Mouse (Mus musculus) CH12.LX (cell line): Measurements from ENCODE around the gene Slc6a5. TPM values are rescaled to one million over a fixed set of nuclear protein-coding genes. Genes with fewer than 3 reads are reported as not detected.

ENCODE experiments used
- DNase-seq: peaks from one replicate; pipeline ENCODE4 v3.0.0-alpha.2; 2013; ENCODE audit errors: extremely low read depth
- H3K27ac ChIP-seq: 2 replicates; pipeline ENCODE4 v1.5.1; 2012; ENCODE audit warnings: low read depth, mild to moderate bottlenecking, control low read depth, moderate library complexity; ENCODE audit not compliant: insufficient read depth
- H3K27me3 ChIP-seq: replicated peaks from 2 replicates; pipeline ENCODE3; 2012; ENCODE audit warnings: inconsistent platforms
- H3K36me3 ChIP-seq, 2 experiments: replicated peaks in 1 of 2; 2 replicates each; pipeline versions ENCODE3 to v1.6.1; 2012; ENCODE audit warnings: inconsistent platforms in 1 of 2, low read length in 1 of 2, mild to moderate bottlenecking in 1 of 2, mixed read lengths in 1 of 2, moderate library complexity in 1 of 2; ENCODE audit not compliant: control insufficient read depth in 1 of 2, insufficient read depth in 1 of 2
- H3K4me1 ChIP-seq, 2 experiments: 2 replicates each; pipeline ENCODE4 v1.6.1; 2012; ENCODE audit warnings: inconsistent platforms in 1 of 2, moderate library complexity in 1 of 2; ENCODE audit not compliant: insufficient read depth in 2 of 2, control insufficient read depth in 1 of 2
- H3K4me2 ChIP-seq: 2 replicates; pipeline ENCODE4 v1.6.1; 2012; ENCODE audit warnings: low read depth, mild to moderate bottlenecking, control low read depth; ENCODE audit not compliant: poor library complexity, insufficient read depth, severe bottlenecking
- H3K4me3 ChIP-seq, 3 experiments: fragments of 150-350 bp in 1 of 3; sonication (generic) in 1 of 3; replicated peaks in 1 of 3; 2 replicates each; pipeline versions ENCODE3 to v1.5.1; 2011 to 2012; ENCODE audit warnings: low read depth in 2 of 3, low read length in 2 of 3, mild to moderate bottlenecking in 2 of 3, moderate library complexity in 2 of 3, control low read depth in 1 of 3, improper control_type of control experiment in 1 of 3, inconsistent platforms in 1 of 3, mixed read lengths in 1 of 3; ENCODE audit not compliant: poor library complexity in 1 of 3
- H3K79me2 ChIP-seq: replicated peaks from 2 replicates; pipeline ENCODE4 v1.6.1; 2012; ENCODE audit warnings: mild to moderate bottlenecking, moderate library complexity; ENCODE audit not compliant: control insufficient read depth, poor library complexity, insufficient read depth, severe bottlenecking; ENCODE audit errors: extremely low read depth
- H3K9ac ChIP-seq: 2 replicates; pipeline ENCODE4 v1.6.1; 2012; ENCODE audit warnings: low read depth, mild to moderate bottlenecking, control low read depth, moderate library complexity; ENCODE audit not compliant: insufficient read depth
- H3K9me3 ChIP-seq: replicated peaks from 2 replicates; pipeline ENCODE3; 2012; ENCODE audit warnings: low read length, inconsistent platforms, mixed read lengths
- CHD1 ChIP-seq: IDR thresholded peaks from 2 replicates; pipeline ENCODE4 v1.6.1; 2012; ENCODE audit warnings: low read depth, low read length, improper control_type of control experiment, inconsistent platforms
- CHD2 ChIP-seq: IDR thresholded peaks from 2 replicates; pipeline ENCODE4 v1.6.1; 2011; ENCODE audit warnings: low read length, improper control_type of control experiment
- CTCF ChIP-seq, 2 experiments: IDR thresholded peaks in 1 of 2; conservative IDR thresholded peaks in 1 of 2; 2 replicates each; pipeline ENCODE4 v1.5.1; 2011 to 2012; ENCODE audit warnings: low read depth in 2 of 2, low read length in 2 of 2, improper control_type of control experiment in 1 of 2, inconsistent platforms in 1 of 2, mild to moderate bottlenecking in 1 of 2, moderate library complexity in 1 of 2
- E2F4 ChIP-seq: IDR thresholded peaks from 2 replicates; pipeline ENCODE4 v1.6.1; 2011; ENCODE audit warnings: low read depth, low read length, improper control_type of control experiment; ENCODE audit not compliant: insufficient replicate concordance
- ELF1 ChIP-seq: IDR thresholded peaks from 2 replicates; pipeline ENCODE4 v1.6.1; 2014; ENCODE audit warnings: low read depth, mild to moderate bottlenecking, inconsistent platforms, low read length, improper control_type of control experiment
- EP300 ChIP-seq: IDR thresholded peaks from 2 replicates; pipeline ENCODE4 v1.6.1; 2011; ENCODE audit warnings: low read length, improper control_type of control experiment
- ETS1 ChIP-seq: conservative IDR thresholded peaks from 2 replicates; pipeline ENCODE4 v1.6.1; 2012; ENCODE audit warnings: low read depth, mild to moderate bottlenecking, inconsistent platforms, low read length, improper control_type of control experiment, moderate library complexity
- GABPA ChIP-seq: IDR thresholded peaks from 2 replicates; pipeline ENCODE4 v1.6.1; 2012; ENCODE audit warnings: low read depth, low read length, improper control_type of control experiment, inconsistent platforms; ENCODE audit not compliant: insufficient replicate concordance
- HCFC1 ChIP-seq: IDR thresholded peaks from 2 replicates; pipeline ENCODE4 v1.6.1; 2012; ENCODE audit warnings: low read depth, mild to moderate bottlenecking, inconsistent platforms, low read length, improper control_type of control experiment
- JUN ChIP-seq: IDR thresholded peaks from 2 replicates; pipeline ENCODE4 v1.6.1; 2011; ENCODE audit warnings: low read depth, mild to moderate bottlenecking, low read length, improper control_type of control experiment, moderate library complexity; ENCODE audit not compliant: insufficient read depth
- JUND ChIP-seq: conservative IDR thresholded peaks from 2 replicates; pipeline ENCODE4 v1.6.1; 2011; ENCODE audit warnings: low read depth, low read length, improper control_type of control experiment
- KAT2A ChIP-seq: IDR thresholded peaks from 2 replicates; pipeline ENCODE4 v1.6.1; 2012; ENCODE audit warnings: low read length, improper control_type of control experiment, inconsistent platforms; ENCODE audit not compliant: insufficient replicate concordance
- MAFK ChIP-seq: IDR thresholded peaks from 2 replicates; pipeline ENCODE4 v1.6.1; 2011; ENCODE audit warnings: low read length, improper control_type of control experiment; ENCODE audit not compliant: insufficient replicate concordance
- MAX ChIP-seq: IDR thresholded peaks from 2 replicates; pipeline ENCODE4 v1.6.1; 2011; ENCODE audit warnings: low read length, improper control_type of control experiment
- MAZ ChIP-seq: IDR thresholded peaks from 2 replicates; pipeline ENCODE4 v1.6.1; 2012; ENCODE audit warnings: low read depth, mild to moderate bottlenecking, inconsistent platforms, low read length, improper control_type of control experiment, moderate library complexity
- MEF2A ChIP-seq: IDR thresholded peaks from 2 replicates; pipeline ENCODE4 v1.6.1; 2014; ENCODE audit warnings: low read depth, mild to moderate bottlenecking, inconsistent platforms, low read length, improper control_type of control experiment, borderline replicate concordance
- MXI1 ChIP-seq: IDR thresholded peaks from 2 replicates; pipeline ENCODE4 v1.6.1; 2011; ENCODE audit warnings: mild to moderate bottlenecking, low read depth, low read length, improper control_type of control experiment
- MYC ChIP-seq: IDR thresholded peaks from 2 replicates; pipeline ENCODE4 v1.6.1; 2011; ENCODE audit warnings: low read depth, mild to moderate bottlenecking, improper control_type of control experiment, low read length
- NELFE ChIP-seq: IDR thresholded peaks from 2 replicates; pipeline ENCODE4 v1.6.1; 2011; ENCODE audit warnings: low read depth, low read length, improper control_type of control experiment
- NRF1 ChIP-seq: IDR thresholded peaks from 2 replicates; pipeline ENCODE4 v1.6.1; 2014; ENCODE audit warnings: low read depth, mild to moderate bottlenecking, inconsistent platforms, low read length, improper control_type of control experiment, moderate library complexity
- PAX5 ChIP-seq: IDR thresholded peaks from 2 replicates; pipeline ENCODE4 v1.6.1; 2012; ENCODE audit warnings: low read length, inconsistent platforms, mixed read lengths
- POLR2A ChIP-seq: IDR thresholded peaks from 2 replicates; pipeline ENCODE4 v1.6.1; 2011; ENCODE audit warnings: low read depth, mild to moderate bottlenecking, improper control_type of control experiment, low read length
- RAD21 ChIP-seq: IDR thresholded peaks from 2 replicates; pipeline ENCODE4 v1.6.1; 2011; ENCODE audit warnings: low read depth, mild to moderate bottlenecking, low read length, improper control_type of control experiment, moderate library complexity
- SIN3A ChIP-seq: IDR thresholded peaks from 2 replicates; pipeline ENCODE4 v1.6.1; 2012; ENCODE audit warnings: low read length, improper control_type of control experiment, inconsistent platforms
- SMC3 ChIP-seq: IDR thresholded peaks from 2 replicates; pipeline ENCODE4 v1.6.1; 2011; ENCODE audit warnings: low read depth, low read length, improper control_type of control experiment
- TBP ChIP-seq: conservative IDR thresholded peaks from 2 replicates; pipeline ENCODE4 v1.6.1; 2011; ENCODE audit warnings: low read depth, low read length, improper control_type of control experiment
- TCF12 ChIP-seq: IDR thresholded peaks from 2 replicates; pipeline ENCODE4 v1.6.1; 2014; ENCODE audit warnings: low read depth, mild to moderate bottlenecking, inconsistent platforms, low read length, improper control_type of control experiment
- UBTF ChIP-seq: IDR thresholded peaks from 2 replicates; pipeline ENCODE4 v1.6.1; 2012; ENCODE audit warnings: low read depth, mild to moderate bottlenecking, inconsistent platforms, low read length, improper control_type of control experiment, moderate library complexity
- USF1 ChIP-seq: IDR thresholded peaks from 2 replicates; pipeline ENCODE4 v1.6.1; 2014; ENCODE audit warnings: low read depth, mild to moderate bottlenecking, inconsistent platforms, low read length, improper control_type of control experiment
- USF2 ChIP-seq: conservative IDR thresholded peaks from 2 replicates; pipeline ENCODE4 v1.6.1; 2011; ENCODE audit warnings: low read depth, low read length, improper control_type of control experiment
- ZC3H11A ChIP-seq: IDR thresholded peaks from 2 replicates; pipeline ENCODE4 v1.6.1; 2012; ENCODE audit warnings: low read depth, mild to moderate bottlenecking, inconsistent platforms, low read length, improper control_type of control experiment
- ZKSCAN1 ChIP-seq: IDR thresholded peaks from 2 replicates; pipeline ENCODE4 v1.6.1; 2012; ENCODE audit warnings: low read depth, inconsistent platforms, low read length, improper control_type of control experiment, borderline replicate concordance
- ZMIZ1 ChIP-seq: IDR thresholded peaks from 2 replicates; pipeline ENCODE4 v1.6.1; 2012; ENCODE audit warnings: low read depth, mild to moderate bottlenecking, inconsistent platforms, low read length, improper control_type of control experiment
- ZNF384 ChIP-seq: IDR thresholded peaks from 2 replicates; pipeline ENCODE4 v1.6.1; 2012; ENCODE audit warnings: low read depth, low read length, improper control_type of control experiment, inconsistent platforms
- dilution Hi-C: fragments of 300-500 bp; cut with MboI; formaldehyde crosslinking; loops from 2 replicates; pipeline ENCODE4 v1.14.3; 2020; ENCODE audit warnings: low sequenced_read_pairs; ENCODE audit not compliant: extremely low pct_unique_long_range_greater_than_20kb, extremely low pct_ligation_motif_present
- in situ Hi-C: fragments of 300-500 bp; cut with MboI; formaldehyde crosslinking; loops from 3 replicates; pipeline ENCODE4 v1.14.3; 2019; ENCODE audit warnings: low sequenced_read_pairs, low pct_ligation_motif_present, low pct_unique_long_range_greater_than_20kb, mixed read lengths
- polyA plus RNA-seq: library from polyadenylated mRNA; unstranded; fragments of >175 nt; gene quantifications from 2 replicates; pipeline ENCODE4 v1.2.1, GENCODE M21; 2012; ENCODE audit warnings: low read depth; ENCODE audit not compliant: insufficient read length
- total RNA-seq, 2 experiments: library from RNA; depleted of rRNA; stranded (reverse); fragments of 300-350 nt in 1 of 2; fragments of >200 nt in 1 of 2; gene quantifications; 2 replicates each; pipeline ENCODE4 v1.2.3; 2012 to 2014

Gene Slc6a5
- total and polyA plus RNA-seq, 3 experiments, result not detected

- Histone ChIP-seq H3K79me2 (no peaks in the 10 kb centered on the region), H3K27ac (no peak overlapping the region), H3K36me3 (peaks cover 13 to 32% of the 10 kb centered on the region in 2 experiments), H3K4me1 (peaks cover 6 to 20% of the 10 kb centered on the region in 2 experiments), H3K4me3 (no peak overlapping the region)
- TF ChIP-seq MAFK, result peak; percentile 79
- no peak for TF ChIP-seq EP300
- TF ChIP-seq, all 38 proteins: peak for 1
- H3K4me2 ChIP-seq, result no peak overlapping the region
- dilution Hi-C loops, result no loop called here
- no peaks in the 10 kb centered on the region for H3K9me3 ChIP-seq
- H3K9ac ChIP-seq, result no peak overlapping the region
- no peaks in the 10 kb centered on the region for H3K27me3 ChIP-seq
- in situ Hi-C loops, result no loop called here
- DNase-seq, result no peak
Observed at GRCm38 (mm10) chr7:49863753-49864152, 46.2 kb upstream of the Slc6a5 start.

GRCm38 (mm10) chr7:49869656-49870055 is 40.3 kb upstream of the Slc6a5 start:
- Histone ChIP-seq H3K27me3 (no peaks in the 10 kb centered on the region), H3K36me3 (no peaks in the 10 kb centered on the region), H3K4me1 (peaks cover 15 to 38% of the 10 kb centered on the region in 2 experiments), H3K9me3 (no peaks in the 10 kb centered on the region), H3K4me3 (no peak overlapping the region), H3K4me2 (no peak overlapping the region), H3K27ac (peak overlapping the region; percentile 34; the same call in 1 of the 2 replicates), H3K9ac (no peak overlapping the region), H3K79me2 (no peaks in the 10 kb centered on the region)
- DNase-seq, result peak; percentile 62
- dilution Hi-C loops (no loop called here), in situ Hi-C loops (no loop called here)
- TF ChIP-seq JUN (no peak), USF2 (peak; percentile 49), NRF1 (no peak), JUND (no peak), MAX (no peak), E2F4 (no peak), SIN3A (no peak), TCF12 (no peak), ZMIZ1 (no peak), MYC (no peak), ZKSCAN1 (no peak), ZC3H11A (no peak), NELFE (no peak), GABPA (no peak), CHD2 (no peak), TBP (no peak), HCFC1 (no peak), MEF2A (no peak), PAX5 (no peak), UBTF (no peak), ETS1 (peak; percentile 60), MXI1 (no peak), EP300 (no peak; the same call in 1 of the 2 replicates), MAFK (peak; percentile 26; the same call in 1 of the 2 replicates), KAT2A (no peak), CTCF (conservative IDR thresholded peaks at IDR 0.05 in 1 of 2, IDR thresholded peaks at IDR 0.05 in 1 of 2; ENCODE audit: low read depth in 2 of 2, low read length in 2 of 2) (no peak), ELF1 (no peak), SMC3 (no peak), POLR2A (no peak), ZNF384 (no peak), RAD21 (no peak), USF1 (peak; percentile 18), MAZ (no peak), CHD1 (no peak)
